In genomic region chr2:122370101-122370750, GRCm38 (mm10) we compare ENCODE assay signal across 14 mouse cellular contexts. TPM values are rescaled to one million over a fixed set of nuclear protein-coding genes. Genes with fewer than 3 reads are reported as not detected.
A peak's percentile ranks its signal among the peaks of the same experiment; 100 is the strongest.
DNase-seq lines count a peak whose midpoint lies in the region; ATAC-seq and TF ChIP-seq lines count a peak whose summit lies in the region.
"Had no signal": no experiment of that assay in that cellular context is flagged by ENCODE, and none has a peak within 500 bp of the region (broad histone marks: within the 10 kb centered on the region; RNA-seq: fewer than 3 reads in every experiment).

No protein-coding gene starts in this region.

- H3K27me3 ChIP-seq in liver, embryonic 11.5 days (replicated peaks; ENCODE audit: control insufficient read depth, insufficient read depth, low read length) = no peaks in the 10 kb centered on the region; the same call in 1 of the 2 replicates
- no peaks in the 10 kb centered on the region for H3K27me3 ChIP-seq in liver, postnatal 0 days (ENCODE audit: insufficient read depth, low read length)
- H3K27me3 ChIP-seq in liver, embryonic 14.5 days (ENCODE audit: control insufficient read depth, insufficient read depth, low read length) = no peaks in the 10 kb centered on the region
- no peaks in the 10 kb centered on the region for H3K27me3 ChIP-seq in stomach, postnatal 0 days (ENCODE audit: control insufficient read depth, insufficient read depth, low read length)
- H3K27me3 ChIP-seq: stomach, embryonic 15.5 days had no signal

- no peaks in the 10 kb centered on the region for H3K9me3 ChIP-seq in liver, embryonic 11.5 days (ENCODE audit: control insufficient read depth, low read length)
- H3K9me3 ChIP-seq in liver, postnatal 0 days (ENCODE audit: low read length) = no peaks in the 10 kb centered on the region
- H3K9me3 ChIP-seq in liver, embryonic 14.5 days (ENCODE audit: control insufficient read depth, low read length) = no peaks in the 10 kb centered on the region
- H3K9me3 ChIP-seq in stomach, postnatal 0 days (ENCODE audit: control insufficient read depth, low read length) = no peaks in the 10 kb centered on the region
- H3K9me3 ChIP-seq: stomach, embryonic 15.5 days had no signal

- no peak for TF ChIP-seq EP300 in liver, postnatal 0 days (IDR thresholded peaks at IDR 0.05; ENCODE audit: low read depth)
- no peak for TF ChIP-seq EP300 in liver, embryonic 14.5 days (IDR thresholded peaks at IDR 0.05; ENCODE audit: low read depth)
- TF ChIP-seq EP300 in stomach, postnatal 0 days (optimal IDR thresholded peaks at IDR 0.05) = no peak

- H3K4me3 ChIP-seq in liver, embryonic 11.5 days (ENCODE audit: low read depth, low read length) = no peak overlapping the region; the same call in 1 of the 2 replicates
- H3K4me3 ChIP-seq in liver, postnatal 0 days (ENCODE audit: low read depth, low read length) = no peak overlapping the region
- no peak overlapping the region for H3K4me3 ChIP-seq in liver, embryonic 14.5 days (ENCODE audit: insufficient read depth in 1 of 2, low read depth in 2 of 2, low read length in 2 of 2)
- H3K4me3 ChIP-seq in stomach, postnatal 0 days (ENCODE audit: low read depth, low read length) = no peak overlapping the region

- peaks cover 14% of the 10 kb centered on the region for H3K4me1 ChIP-seq in liver, embryonic 11.5 days (replicated peaks; ENCODE audit: control insufficient read depth, insufficient read depth, low read length)
- peaks cover 25% of the 10 kb centered on the region for H3K4me1 ChIP-seq in liver, postnatal 0 days (ENCODE audit: insufficient read depth)
- peaks cover 17 to 29% of the 10 kb centered on the region in 2 experiments for H3K4me1 ChIP-seq in liver, embryonic 14.5 days (replicated peaks; ENCODE audit: control insufficient read depth in 2 of 2, insufficient read depth in 2 of 2, low read length in 1 of 2)
- no peaks in the 10 kb centered on the region for H3K4me1 ChIP-seq in stomach, postnatal 0 days (replicated peaks; ENCODE audit: control insufficient read depth, insufficient read depth)

- H3K9ac ChIP-seq in liver, embryonic 11.5 days (ENCODE audit: low read depth, low read length) = no peak overlapping the region
- no peak overlapping the region for H3K9ac ChIP-seq in liver, postnatal 0 days (replicated peaks)
- no peak overlapping the region for H3K9ac ChIP-seq in liver, embryonic 14.5 days (replicated peaks)
- no peak overlapping the region for H3K9ac ChIP-seq in stomach, postnatal 0 days (ENCODE audit: low read length)

- WGBS in liver, embryonic 11.5 days = 43% methylated on average over 10 of the region's 10 CpGs
- 54% methylated on average over 10 of the region's 10 CpGs for WGBS in liver, postnatal 0 days (ENCODE audit: insufficient replicate concordance)
- 47% methylated on average over 10 of the region's 10 CpGs for WGBS in liver, embryonic 14.5 days (ENCODE audit: insufficient replicate concordance)
- 53% methylated on average over 10 of the region's 10 CpGs for WGBS in stomach, postnatal 0 days

- no peaks in the 10 kb centered on the region for H3K36me3 ChIP-seq in liver, embryonic 11.5 days (ENCODE audit: control insufficient read depth, insufficient read depth, low read length)
- no peaks in the 10 kb centered on the region for H3K36me3 ChIP-seq in liver, postnatal 0 days (replicated peaks; ENCODE audit: insufficient read depth, low read length)
- no peaks in the 10 kb centered on the region for H3K36me3 ChIP-seq in liver, embryonic 14.5 days (replicated peaks; ENCODE audit: control insufficient read depth, insufficient read depth, low read depth)
- H3K36me3 ChIP-seq in stomach, postnatal 0 days (ENCODE audit: control insufficient read depth, insufficient read depth, low read length) = no peaks in the 10 kb centered on the region
- H3K36me3 ChIP-seq: stomach, embryonic 15.5 days had no signal

- peak overlapping the region; percentile 25 for H3K4me2 ChIP-seq in liver, embryonic 11.5 days
- H3K4me2 ChIP-seq in liver, postnatal 0 days (ENCODE audit: low read depth, low read length) = no peak overlapping the region
- peak overlapping the region; percentile 95 for H3K4me2 ChIP-seq in liver, embryonic 14.5 days (ENCODE audit: low read depth)
- H3K4me2 ChIP-seq in stomach, postnatal 0 days (replicated peaks; ENCODE audit: low read depth) = no peak overlapping the region

- no peak for TF ChIP-seq CTCF in liver, postnatal 0 days (IDR thresholded peaks at IDR 0.05; ENCODE audit: low read depth)
- TF ChIP-seq CTCF in liver, embryonic 14.5 days (IDR thresholded peaks at IDR 0.05; ENCODE audit: low read depth) = no peak
- no peak for TF ChIP-seq CTCF in stomach, postnatal 0 days (IDR thresholded peaks at IDR 0.05; ENCODE audit: low read depth)

- DNase-seq in cerebellum, adult 9-10 months = peak; percentile 56
- no peak for DNase-seq in cerebellum, postnatal 10 days
- DNase-seq in liver, embryonic 11.5 days (ENCODE audit: low spot score) = no peak
- DNase-seq in liver, postnatal 0 days = no peak
- DNase-seq in ES-CJ7 (ENCODE audit: low read depth, low spot score) = peak; percentile 99
- DNase-seq in liver, embryonic 14.5 days (ENCODE audit: low read depth in 3 of 3, low spot score in 3 of 3) = no peak
- DNase-seq in T-cell, adult 2 months (ENCODE audit: low spot score) = no peak
- DNase-seq in stomach, postnatal 0 days (ENCODE audit: low spot score) = no peak
- DNase-seq: heart, postnatal 10 days; kidney, postnatal 25 days; layer of hippocampus, postnatal 36 days; thymus, postnatal 4 days had no signal

- no peak overlapping the region for H3K27ac ChIP-seq in liver, embryonic 11.5 days (ENCODE audit: low read depth, low read length)
- no peak overlapping the region for H3K27ac ChIP-seq in liver, postnatal 0 days (ENCODE audit: low read depth)
- H3K27ac ChIP-seq in liver, embryonic 14.5 days = no peak overlapping the region
- H3K27ac ChIP-seq in stomach, postnatal 0 days (replicated peaks) = no peak overlapping the region
- H3K27ac ChIP-seq: stomach, embryonic 15.5 days had no signal

- no peak for ATAC-seq in liver, embryonic 11.5 days (replicated peaks; ENCODE audit: low FRiP score)
- no peak for ATAC-seq in liver, postnatal 0 days
- ATAC-seq in liver, embryonic 14.5 days (ENCODE audit: insufficient read depth) = no peak
- no peak for ATAC-seq in stomach, postnatal 0 days (ENCODE audit: low FRiP score, low TSS enrichment)

RNA-seq across cellular contexts. Expression of gene Shf, which starts 1.3 kb away (rescaled TPM):
- polyA plus RNA-seq in liver, embryonic 11.5 days (2014; fragmentation: Nextera tagmentation; extraction: Ambion mirVana) = 2.5 TPM in 2 replicates
- polyA plus RNA-seq in liver, postnatal 0 days (2015; fragmentation: Nextera tagmentation; extraction: Ambion mirVana) = 1.2 and 1.3 TPM in 2 replicates
- polyA plus RNA-seq in liver, embryonic 14.5 days (2012; rRNA removed) = 4.4 and 7.1 TPM in 2 replicates
- polyA plus RNA-seq in liver, embryonic 14.5 days (2014; fragmentation: Nextera tagmentation; extraction: Ambion mirVana) = 1.6 and 1.8 TPM in 2 replicates
- 1.6 and 1.7 TPM in 2 replicates for polyA plus RNA-seq in stomach, postnatal 0 days (2015; fragmentation: Nextera tagmentation; extraction: Ambion mirVana)

RNA-seq across cellular contexts. Expression of gene Duox1, which starts 54.8 kb away (rescaled TPM):
- 0.10 TPM in 1 of 2 replicates, not detected in the other for polyA plus RNA-seq in liver, embryonic 11.5 days (2014; fragmentation: Nextera tagmentation; extraction: Ambion mirVana)
- polyA plus RNA-seq in liver, postnatal 0 days (2015; fragmentation: Nextera tagmentation; extraction: Ambion mirVana) = not detected in 2 replicates
- polyA plus RNA-seq in liver, embryonic 14.5 days (2012; rRNA removed) = not detected in 2 replicates
- polyA plus RNA-seq in liver, embryonic 14.5 days (2014; fragmentation: Nextera tagmentation; extraction: Ambion mirVana) = not detected in 2 replicates
- 3.5 and 4.3 TPM in 2 replicates for polyA plus RNA-seq in stomach, postnatal 0 days (2015; fragmentation: Nextera tagmentation; extraction: Ambion mirVana)

RNA-seq across cellular contexts. Expression of gene Slc28a2, which starts 56.1 kb away (rescaled TPM):
- 0.29 and 0.35 TPM in 2 replicates for polyA plus RNA-seq in liver, embryonic 11.5 days (2014; fragmentation: Nextera tagmentation; extraction: Ambion mirVana)
- polyA plus RNA-seq in liver, postnatal 0 days (2015; fragmentation: Nextera tagmentation; extraction: Ambion mirVana) = 1.8 TPM in 2 replicates
- polyA plus RNA-seq in liver, embryonic 14.5 days (2012; rRNA removed) = 0.31 and 0.45 TPM in 2 replicates
- polyA plus RNA-seq in liver, embryonic 14.5 days (2014; fragmentation: Nextera tagmentation; extraction: Ambion mirVana) = 0.77 and 0.86 TPM in 2 replicates
- 10.6 and 12.9 TPM in 2 replicates for polyA plus RNA-seq in stomach, postnatal 0 days (2015; fragmentation: Nextera tagmentation; extraction: Ambion mirVana)

RNA-seq across cellular contexts. Expression of gene Duoxa1, which starts 56.7 kb away (rescaled TPM):
- polyA plus RNA-seq in liver, embryonic 11.5 days (2014; fragmentation: Nextera tagmentation; extraction: Ambion mirVana) = not detected in 2 replicates
- polyA plus RNA-seq in liver, postnatal 0 days (2015; fragmentation: Nextera tagmentation; extraction: Ambion mirVana) = not detected in 2 replicates
- not detected in 2 replicates for polyA plus RNA-seq in liver, embryonic 14.5 days (2012; rRNA removed)
- not detected in 2 replicates for polyA plus RNA-seq in liver, embryonic 14.5 days (2014; fragmentation: Nextera tagmentation; extraction: Ambion mirVana)
- polyA plus RNA-seq in stomach, postnatal 0 days (2015; fragmentation: Nextera tagmentation; extraction: Ambion mirVana) = 17.3 and 19.4 TPM in 2 replicates
- polyA plus RNA-seq: intestine, embryonic 16.5 days had no signal

Comparison
In these comparisons a context has a peak if more than half of its experiments do, and no peak if none do; other contexts are left out.
1. DNase-seq: peak in cerebellum, adult 9-10 months (single experiment) and ES-CJ7 (single experiment); none in cerebellum, postnatal 10 days (0 of 2), liver, embryonic 11.5 days (single experiment), liver, postnatal 0 days (single experiment), liver, embryonic 14.5 days (0 of 3), T-cell, adult 2 months (single experiment) and stomach, postnatal 0 days (single experiment).
2. H3K4me2 ChIP-seq: peak in liver, embryonic 11.5 days (single experiment) and liver, embryonic 14.5 days (single experiment); none in liver, postnatal 0 days (single experiment) and stomach, postnatal 0 days (single experiment).